Mouse (Mus musculus) induced T-regulatory cell, adult 2 months (primary cell): ENCODE results near the gene Adat3.

Experiments
- DNase-seq: peaks from one replicate; pipeline ENCODE4 v3.0.0-alpha.2; 2012; ENCODE audit warnings: low read depth

The Adat3 gene

GRCm38 (mm10) chr10:80602698-80603325, at the start of gene Adat3, which contains the start of gene Scamp4:
Adat3 (plus strand) TSS chr10:80602880.
Scamp4 (plus strand) TSS chr10:80602872.
- DNase-seq = peak; percentile 97

GRCm38 (mm10) chr10:80553575-80553974, 49.1 kb upstream of the Adat3 start:
- DNase-seq = no peak

GRCm38 (mm10) chr10:80553997-80554396, 48.7 kb upstream of the Adat3 start:
- no peak for DNase-seq

GRCm38 (mm10) chr10:80557346-80557965, 45.2 kb upstream of the Adat3 start:
- DNase-seq = peak; percentile 74

- no peak for DNase-seq
Measured at GRCm38 (mm10) chr10:80559431-80559830, 43.2 kb upstream of the Adat3 start.

- DNase-seq = no peak
Measured at GRCm38 (mm10) chr10:80560621-80561020, 42.1 kb upstream of the Adat3 start.

- peak; percentile 99 for DNase-seq
Measured at GRCm38 (mm10) chr10:80561116-80561944, 41.4 kb upstream of the Adat3 start, which contains the start of gene Rexo1. Rexo1 (minus strand) TSS chr10:80561560.

GRCm38 (mm10) chr10:80566375-80567092, 36.1 kb upstream of the Adat3 start:
- DNase-seq = peak; percentile 92

- no peak for DNase-seq
Measured at GRCm38 (mm10) chr10:80568876-80569275, 33.8 kb upstream of the Adat3 start.

- DNase-seq = peak; percentile 63
Measured at GRCm38 (mm10) chr10:80569664-80570066, 33.0 kb upstream of the Adat3 start.

- no peak for DNase-seq
Measured at GRCm38 (mm10) chr10:80570419-80570818, 32.3 kb upstream of the Adat3 start.

GRCm38 (mm10) chr10:80570871-80571836, 31.5 kb upstream of the Adat3 start:
- no peak for DNase-seq

- DNase-seq = no peak
Measured at GRCm38 (mm10) chr10:80572477-80572876, 30.2 kb upstream of the Adat3 start.

GRCm38 (mm10) chr10:80573944-80574343, 28.7 kb upstream of the Adat3 start:
- DNase-seq = peak; percentile 42

- DNase-seq = no peak
Measured at GRCm38 (mm10) chr10:80574896-80575295, 27.8 kb upstream of the Adat3 start.

- no peak for DNase-seq
Measured at GRCm38 (mm10) chr10:80575925-80576324, 26.8 kb upstream of the Adat3 start.

- DNase-seq = peak; percentile 85
Measured at GRCm38 (mm10) chr10:80576351-80577194, 26.1 kb upstream of the Adat3 start.

GRCm38 (mm10) chr10:80577195-80578130, 25.2 kb upstream of the Adat3 start, which contains the start of gene Klf16:
Klf16 (minus strand) TSS chr10:80577321.
- DNase-seq = peak; percentile 99
